Mouse (Mus musculus) intestine, postnatal 0 days (tissue): ENCODE data around the gene Rhbdf2. TPM values are rescaled to one million over a fixed set of nuclear protein-coding genes. Genes with fewer than 3 reads are reported as not detected.

Experiments used
- ATAC-seq: fragments of 200-750 bp; cut with Nextera tagmentation; 2 replicates; pipeline ENCODE4 v1.8.0; 2017; ENCODE audit warnings: mild to moderate bottlenecking, moderate TSS enrichment, moderate library complexity
- H3K27ac ChIP-seq: fragments of 300-500 bp; sonication (generic); 2 replicates; pipeline ENCODE4 v1.5.1; 2014; ENCODE audit warnings: mild to moderate bottlenecking, low read depth, low read length, moderate library complexity
- H3K27me3 ChIP-seq: fragments of 300-500 bp; sonication (generic); replicated peaks from 2 replicates; pipeline ENCODE4 v1.6.1; 2014; ENCODE audit warnings: low read length, mixed read lengths; ENCODE audit not compliant: control insufficient read depth, insufficient read depth
- H3K36me3 ChIP-seq: fragments of 300-500 bp; sonication (generic); 2 replicates; pipeline ENCODE4 v1.6.1; 2014; ENCODE audit warnings: mild to moderate bottlenecking, moderate library complexity; ENCODE audit not compliant: control insufficient read depth, insufficient read depth
- H3K4me1 ChIP-seq: fragments of 300-500 bp; sonication (generic); replicated peaks from 2 replicates; pipeline ENCODE4 v1.6.1; 2014; ENCODE audit warnings: antibody characterized with exemption, low read length, mixed read lengths; ENCODE audit not compliant: control insufficient read depth, insufficient read depth
- H3K4me2 ChIP-seq: fragments of 300-500 bp; sonication (generic); replicated peaks from 2 replicates; pipeline ENCODE4 v1.6.1; 2014; ENCODE audit warnings: low read depth, mild to moderate bottlenecking, moderate library complexity
- H3K4me3 ChIP-seq: fragments of 300-500 bp; sonication (generic); 2 replicates; pipeline ENCODE4 v1.5.1; 2014; ENCODE audit warnings: low read depth, low read length
- H3K9ac ChIP-seq: fragments of 300-500 bp; sonication (generic); 2 replicates; pipeline ENCODE4 v1.6.1; 2014; ENCODE audit warnings: mild to moderate bottlenecking, low read depth, low read length
- H3K9me3 ChIP-seq: fragments of 300-500 bp; sonication (generic); 2 replicates; pipeline ENCODE4 v1.6.1; 2016; ENCODE audit warnings: mixed run types; ENCODE audit not compliant: control insufficient read depth
- CTCF ChIP-seq: sonication (generic); IDR thresholded peaks from 2 replicates; pipeline ENCODE4 v1.5.1; 2016; ENCODE audit warnings: low read depth, mild to moderate bottlenecking, control low read depth, antibody characterized with exemption, moderate library complexity
- WGBS: fragments of 180-500 bp; shearing (Covaris S2); extraction: QIAGEN DNeasy Blood & Tissue Kit; methylation state at CpG from one replicate; pipeline ENCODE4 v1.1.7; 2014; 5-methylcytosine and 5-hydroxymethylcytosine counted together
- polyA plus RNA-seq: library from polyadenylated mRNA; unstranded; fragments of >200 nt; fragmentation: Nextera tagmentation; extraction: Ambion mirVana; gene quantifications from 2 replicates; pipeline ENCODE4 v1.2.1, GENCODE M21; 2015

The Rhbdf2 gene
- polyA plus RNA-seq, 1 experiment from 2014 or later, result 7.6 TPM

- peaks cover 23% of the 10 kb centered on the region for H3K4me1 ChIP-seq
- peak overlapping the region; percentile 72 for H3K4me3 ChIP-seq
- peak; percentile 47 for TF ChIP-seq CTCF
- no peaks in the 10 kb centered on the region for H3K27me3 ChIP-seq
- WGBS, result 6% methylated on average over 33 of the region's 40 CpGs
- no peaks in the 10 kb centered on the region for H3K9me3 ChIP-seq
- H3K9ac ChIP-seq, result peak overlapping the region; percentile 70
- peak overlapping the region; percentile 84 for H3K27ac ChIP-seq
- peak; percentile 53 for ATAC-seq
- no peaks in the 10 kb centered on the region for H3K36me3 ChIP-seq
- H3K4me2 ChIP-seq, result peak overlapping the region; percentile 79
Observed at GRCm38 (mm10) chr11:116623281-116624124, 3.3 kb downstream of the Rhbdf2 start.

- Histone ChIP-seq H3K27me3 (no peaks in the 10 kb centered on the region), H3K9ac (no peak overlapping the region), H3K36me3 (no peaks in the 10 kb centered on the region), H3K4me2 (peak overlapping the region; percentile 4; the same call in 1 of the 2 replicates), H3K9me3 (no peaks in the 10 kb centered on the region), H3K27ac (no peak overlapping the region), H3K4me1 (peaks cover 26% of the 10 kb centered on the region), H3K4me3 (no peak overlapping the region)
- TF ChIP-seq CTCF, result no peak
- WGBS, result 54% methylated on average over 6 of the region's 6 CpGs
- ATAC-seq, result peak; percentile 13
Observed at GRCm38 (mm10) chr11:116621258-116621704, 5.5 kb downstream of the Rhbdf2 start.

GRCm38 (mm10) chr11:116620559-116621253, 6.1 kb downstream of the Rhbdf2 start:
- WGBS, result 68% methylated on average over 10 of the region's 10 CpGs
- peak overlapping the region; percentile 0; the same call in 1 of the 2 replicates for H3K27ac ChIP-seq
- H3K9me3 ChIP-seq, result no peaks in the 10 kb centered on the region
- no peak overlapping the region for H3K4me3 ChIP-seq
- H3K36me3 ChIP-seq, result no peaks in the 10 kb centered on the region
- peaks cover 30% of the 10 kb centered on the region for H3K4me1 ChIP-seq
- TF ChIP-seq CTCF, result no peak
- peak overlapping the region; percentile 21 for H3K4me2 ChIP-seq
- no peak for ATAC-seq
- no peaks in the 10 kb centered on the region for H3K27me3 ChIP-seq
- 0 out of 2 replicates have a peak overlapping the region, but pooled peaks have one; percentile 13 for H3K9ac ChIP-seq

- WGBS, result 25% methylated on average over 9 of the region's 9 CpGs
- Histone ChIP-seq H3K9me3 (no peaks in the 10 kb centered on the region), H3K27me3 (no peaks in the 10 kb centered on the region), H3K4me3 (no peak overlapping the region), H3K27ac (0 out of 2 replicates have a peak overlapping the region, but pooled peaks have one; percentile 0), H3K4me1 (peaks cover 30% of the 10 kb centered on the region), H3K9ac (0 out of 2 replicates have a peak overlapping the region, but pooled peaks have one; percentile 13), H3K36me3 (no peaks in the 10 kb centered on the region), H3K4me2 (peak overlapping the region; percentile 21; the same call in 1 of the 2 replicates)
- no peak for TF ChIP-seq CTCF
- no peak for ATAC-seq
Observed at GRCm38 (mm10) chr11:116620073-116620472, 6.7 kb downstream of the Rhbdf2 start.

- H3K27ac ChIP-seq, result no peak overlapping the region
- H3K9ac ChIP-seq, result no peak overlapping the region
- TF ChIP-seq CTCF, result no peak
- no peak for ATAC-seq
- H3K9me3 ChIP-seq, result no peaks in the 10 kb centered on the region
- H3K27me3 ChIP-seq, result no peaks in the 10 kb centered on the region
- H3K36me3 ChIP-seq, result no peaks in the 10 kb centered on the region
- no peak overlapping the region for H3K4me3 ChIP-seq
- H3K4me2 ChIP-seq, result no peak overlapping the region
- H3K4me1 ChIP-seq, result peaks cover 35% of the 10 kb centered on the region
- WGBS, result 51% methylated on average over 8 of the region's 8 CpGs
Observed at GRCm38 (mm10) chr11:116619561-116619960, 7.3 kb downstream of the Rhbdf2 start.

- 66% methylated on average over 7 of the region's 7 CpGs for WGBS
- ATAC-seq, result no peak
- Histone ChIP-seq H3K36me3 (no peaks in the 10 kb centered on the region), H3K4me3 (no peak overlapping the region), H3K9me3 (no peaks in the 10 kb centered on the region), H3K4me1 (peaks cover 36% of the 10 kb centered on the region), H3K9ac (no peak overlapping the region), H3K4me2 (no peak overlapping the region), H3K27ac (no peak overlapping the region), H3K27me3 (no peaks in the 10 kb centered on the region)
- TF ChIP-seq CTCF, result no peak
Observed at GRCm38 (mm10) chr11:116619156-116619555, 7.7 kb downstream of the Rhbdf2 start.
